Mouse (Mus musculus) megakaryocyte, embryonic 14.5 days (primary cell): ENCODE data around the gene Trio.

Experiments used
- FLI1 ChIP-seq: IDR thresholded peaks from 2 replicates; pipeline ENCODE4 v1.6.1; 2012; ENCODE audit warnings: low read length, inconsistent platforms, mixed read lengths
- GATA1 ChIP-seq: IDR thresholded peaks from 3 replicates; pipeline ENCODE4 v1.6.1; 2012; ENCODE audit warnings: mixed read lengths, low read length, inconsistent platforms, borderline replicate concordance

DNA sequence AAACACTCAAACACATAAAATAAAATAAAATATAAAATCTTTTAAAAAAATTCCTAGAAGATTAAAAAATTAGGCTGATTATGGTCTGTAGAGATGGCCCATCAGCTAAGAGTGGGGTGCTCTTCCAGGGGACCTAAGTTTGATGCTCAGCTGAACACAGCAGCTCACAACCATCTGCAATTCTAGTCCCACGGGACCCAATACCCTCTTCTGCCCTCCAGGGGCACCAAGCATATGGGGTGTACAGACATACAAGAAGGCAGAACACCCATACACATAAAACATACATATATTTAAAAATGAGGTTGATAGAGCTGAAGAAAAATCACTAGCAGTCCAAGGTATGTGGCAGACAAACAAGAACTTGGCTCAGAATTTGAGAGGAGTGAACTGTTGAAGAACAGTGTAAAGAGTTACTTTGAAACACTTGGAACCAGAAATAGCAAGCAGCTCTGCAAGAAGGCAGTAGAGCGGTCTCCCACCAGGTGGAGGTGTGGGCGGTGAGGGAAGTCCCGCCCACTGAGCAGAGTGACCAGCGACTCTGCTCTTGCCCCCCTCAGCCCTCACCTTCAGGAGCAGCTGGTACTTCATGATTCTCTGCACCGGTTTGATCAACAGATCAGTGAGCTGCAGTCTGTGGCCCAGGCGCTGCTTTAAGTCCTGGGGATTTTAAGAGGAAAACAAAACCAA lies 270.9 kb downstream of the Trio start:
- TF ChIP-seq GATA1 (no peak), FLI1 (no peak)
